Mouse (Mus musculus) heart, embryonic 15.5 days (tissue): ENCODE results near the gene Btrc. TPM values are rescaled to one million over a fixed set of nuclear protein-coding genes. Genes with fewer than 3 reads are reported as not detected.
A peak's percentile ranks its signal among the peaks of the same experiment; 100 is the strongest.
"Not testable (repeated sequence)": the region's sequence is repeated elsewhere in the genome, so short reads cannot be mapped to it uniquely, and the experiment has no call there.

Experiments used
- ATAC-seq: fragments of 200-750 bp; cut with Nextera tagmentation; replicated peaks from 2 replicates; pipeline ENCODE4 v1.8.0; 2017; ENCODE audit warnings: low read depth, moderate TSS enrichment; ENCODE audit not compliant: insufficient number of reproducible peaks, insufficient read depth, low FRiP score
- H3K27ac ChIP-seq: fragments of 300-500 bp; sonication (generic); 2 replicates; pipeline ENCODE4 v1.5.1; 2015; ENCODE audit warnings: mild to moderate bottlenecking, inconsistent platforms
- H3K27me3 ChIP-seq: fragments of 300-500 bp; sonication (generic); 2 replicates; pipeline ENCODE4 v1.6.1; 2015; ENCODE audit warnings: inconsistent platforms
- H3K36me3 ChIP-seq: fragments of 300-500 bp; sonication (generic); 2 replicates; pipeline ENCODE4 v1.6.1; 2015; ENCODE audit warnings: mild to moderate bottlenecking, inconsistent platforms
- H3K4me1 ChIP-seq: fragments of 300-500 bp; sonication (generic); replicated peaks from 2 replicates; pipeline ENCODE4 v1.6.1; 2015; ENCODE audit warnings: inconsistent platforms
- H3K4me2 ChIP-seq: fragments of 300-500 bp; sonication (generic); 2 replicates; pipeline ENCODE4 v1.6.1; 2015; ENCODE audit warnings: inconsistent platforms, mild to moderate bottlenecking, moderate library complexity
- H3K4me3 ChIP-seq: fragments of 300-500 bp; sonication (generic); 2 replicates; pipeline ENCODE4 v1.5.1; 2015; ENCODE audit warnings: mild to moderate bottlenecking, inconsistent platforms
- H3K9ac ChIP-seq: fragments of 300-500 bp; sonication (generic); 2 replicates; pipeline ENCODE4 v1.6.1; 2015; ENCODE audit warnings: mild to moderate bottlenecking, inconsistent platforms
- H3K9me3 ChIP-seq: fragments of 300-500 bp; sonication (generic); replicated peaks from 2 replicates; pipeline ENCODE4 v1.6.1; 2016; ENCODE audit warnings: inconsistent platforms
- WGBS: fragments of 180-500 bp; shearing (Covaris S2); methylation state at CpG from one replicate; pipeline ENCODE4 v1.1.7; 2015; ENCODE audit warnings: mixed read lengths; 5-methylcytosine and 5-hydroxymethylcytosine counted together
- polyA plus RNA-seq: library from polyadenylated mRNA; unstranded; fragments of >200 nt; fragmentation: Nextera tagmentation; extraction: Ambion mirVana; gene quantifications from 2 replicates; pipeline ENCODE4 v1.2.1, GENCODE M21; 2015

The Btrc gene
- polyA plus RNA-seq, 1 experiment from 2014 or later = 26.7 TPM

DNA sequence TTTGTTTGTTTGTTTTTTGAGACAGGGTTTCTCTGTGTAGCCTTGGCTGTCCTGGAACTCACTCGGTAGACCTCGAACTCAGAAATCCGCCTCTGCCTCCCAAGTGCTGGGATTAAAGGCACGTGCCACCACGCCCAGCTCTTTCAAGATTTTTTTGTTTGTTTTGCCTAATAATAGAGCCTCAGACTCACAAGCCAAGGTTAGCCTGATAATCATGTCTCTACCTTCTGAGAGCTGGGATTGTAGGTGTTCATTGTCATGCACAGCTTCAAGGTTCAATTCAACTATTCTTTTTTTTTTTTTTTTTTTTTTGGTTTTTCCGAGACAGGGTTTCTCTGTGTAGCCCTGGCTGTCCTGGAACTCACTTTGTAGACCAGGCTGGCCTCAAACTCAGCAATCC is 6.7 kb upstream of the Btrc start:
- not testable (repeated sequence) for H3K9me3 ChIP-seq, H3K4me1 ChIP-seq, H3K27me3 ChIP-seq, H3K4me3 ChIP-seq, H3K9ac ChIP-seq, H3K36me3 ChIP-seq, ATAC-seq, H3K4me2 ChIP-seq, H3K27ac ChIP-seq
- 82% methylated on average over 6 of the region's 6 CpGs for WGBS

DNA sequence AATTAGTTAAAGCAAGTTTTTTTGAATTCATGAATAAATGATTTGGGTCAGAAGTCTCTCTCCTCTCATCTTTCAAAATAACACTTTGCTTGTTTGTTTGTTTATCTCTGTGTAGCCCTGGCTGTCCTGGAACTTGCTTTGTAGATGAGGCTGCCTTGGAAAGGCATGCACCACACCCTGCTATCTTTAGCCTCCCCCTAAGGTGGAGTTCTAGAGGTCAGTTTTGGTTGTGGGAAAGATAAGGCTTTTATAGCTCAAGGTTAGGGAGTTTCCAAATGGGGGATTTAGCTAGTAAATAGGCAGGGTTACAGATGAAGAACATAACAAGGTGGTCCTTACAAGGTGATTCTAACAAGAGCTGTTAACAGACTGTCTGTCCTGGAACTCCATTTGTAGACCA is 3.0 kb upstream of the Btrc start:
- no peaks in the 10 kb centered on the region for H3K27me3 ChIP-seq
- no peak overlapping the region for H3K4me2 ChIP-seq
- no peak overlapping the region for H3K27ac ChIP-seq
- H3K4me3 ChIP-seq = no peak overlapping the region
- H3K4me1 ChIP-seq = peaks cover 11% of the 10 kb centered on the region
- no peak for ATAC-seq
- H3K36me3 ChIP-seq = no peaks in the 10 kb centered on the region
- H3K9me3 ChIP-seq = no peaks in the 10 kb centered on the region
- H3K9ac ChIP-seq = no peak overlapping the region

DNA sequence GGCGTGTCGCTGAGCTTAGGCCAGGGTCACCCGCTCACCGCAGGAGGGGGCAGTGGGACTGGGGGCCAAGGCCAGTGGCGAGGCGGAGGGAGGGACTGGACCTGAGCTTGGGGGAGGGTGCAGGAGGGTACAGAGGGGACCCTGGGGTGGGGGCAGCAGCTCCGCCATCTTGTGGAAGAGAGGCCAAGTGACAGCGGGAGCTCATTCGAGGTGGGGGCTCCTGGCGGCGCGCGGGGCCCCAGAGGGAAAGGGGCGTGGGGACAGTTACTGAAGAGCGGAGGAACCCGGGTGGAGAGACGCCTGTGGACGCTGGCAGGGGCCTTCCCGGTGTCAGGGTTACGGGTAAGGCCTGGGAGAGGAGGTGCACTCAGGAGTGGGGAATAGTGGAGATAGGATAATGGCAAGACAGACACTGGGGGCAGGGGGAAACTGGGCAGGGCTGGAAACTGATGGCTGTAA is 428 bp downstream of the Btrc start:
- under 1% methylated on average over 20 of the region's 20 CpGs for WGBS
- H3K36me3 ChIP-seq = peaks cover 4% of the 10 kb centered on the region; the same call in 1 of the 2 replicates
- no peaks in the 10 kb centered on the region for H3K9me3 ChIP-seq
- ATAC-seq = peak; percentile 79
- no peaks in the 10 kb centered on the region for H3K27me3 ChIP-seq
- H3K4me1 ChIP-seq = peaks cover 11% of the 10 kb centered on the region
- peak overlapping the region; percentile 94 for H3K27ac ChIP-seq
- peak overlapping the region; percentile 84 for H3K4me3 ChIP-seq
- peak overlapping the region; percentile 78 for H3K4me2 ChIP-seq
- H3K9ac ChIP-seq = peak overlapping the region; percentile 85

DNA sequence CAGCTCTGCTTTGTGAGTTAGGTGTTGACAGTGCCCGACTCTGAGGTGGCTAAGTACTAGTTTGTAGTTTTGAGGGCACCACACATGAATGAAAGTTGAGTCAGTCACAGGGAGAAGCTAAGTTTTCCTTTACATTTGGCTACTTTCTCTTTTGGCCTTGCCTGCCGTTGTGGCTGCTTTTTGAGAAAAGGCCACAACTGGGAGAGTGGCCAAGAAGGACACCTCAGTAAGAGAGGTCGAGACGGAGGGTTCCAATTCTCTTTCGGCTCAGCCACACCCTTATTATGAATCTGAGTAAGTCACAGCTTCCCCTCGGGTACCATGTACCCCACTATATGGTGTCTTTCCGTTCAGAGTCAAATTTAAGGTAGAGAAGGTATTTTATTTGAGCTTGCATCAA is 3.1 kb downstream of the Btrc start:
- Histone ChIP-seq H3K4me2 (no peak overlapping the region), H3K9ac (no peak overlapping the region), H3K27ac (no peak overlapping the region), H3K4me1 (peaks cover 13% of the 10 kb centered on the region), H3K4me3 (no peak overlapping the region), H3K9me3 (no peaks in the 10 kb centered on the region), H3K27me3 (no peaks in the 10 kb centered on the region), H3K36me3 (peaks cover 4% of the 10 kb centered on the region; the same call in 1 of the 2 replicates)
- WGBS = 74% methylated on average over 7 of the region's 7 CpGs
- ATAC-seq = no peak

DNA sequence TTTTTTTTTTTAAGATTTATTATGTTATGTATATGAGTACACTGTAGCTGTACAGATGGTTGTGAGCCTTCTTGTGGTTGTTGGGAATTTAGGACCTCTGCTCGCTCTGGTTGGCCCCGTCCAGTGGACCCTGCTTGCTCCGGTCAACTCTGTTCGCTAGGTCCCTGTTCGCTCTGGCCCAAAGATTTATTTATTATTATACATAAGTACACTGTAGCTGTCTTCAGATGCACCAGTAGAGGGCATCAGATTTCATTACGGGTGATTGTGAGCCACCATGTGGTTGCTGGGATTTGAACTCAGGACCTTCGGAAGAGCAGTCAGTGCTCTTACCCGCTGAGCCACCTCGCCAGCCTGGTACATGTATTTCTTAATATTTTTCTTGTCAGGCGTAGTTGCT is 21.3 kb downstream of the Btrc start:
- H3K27me3 ChIP-seq, H3K4me1 ChIP-seq, H3K9me3 ChIP-seq, ATAC-seq, H3K27ac ChIP-seq, H3K4me2 ChIP-seq, H3K4me3 ChIP-seq, H3K9ac ChIP-seq: not testable (repeated sequence)
- WGBS = 96% methylated on average over 10 of the region's 10 CpGs
- H3K36me3 ChIP-seq = peaks cover 16% of the 10 kb centered on the region

DNA sequence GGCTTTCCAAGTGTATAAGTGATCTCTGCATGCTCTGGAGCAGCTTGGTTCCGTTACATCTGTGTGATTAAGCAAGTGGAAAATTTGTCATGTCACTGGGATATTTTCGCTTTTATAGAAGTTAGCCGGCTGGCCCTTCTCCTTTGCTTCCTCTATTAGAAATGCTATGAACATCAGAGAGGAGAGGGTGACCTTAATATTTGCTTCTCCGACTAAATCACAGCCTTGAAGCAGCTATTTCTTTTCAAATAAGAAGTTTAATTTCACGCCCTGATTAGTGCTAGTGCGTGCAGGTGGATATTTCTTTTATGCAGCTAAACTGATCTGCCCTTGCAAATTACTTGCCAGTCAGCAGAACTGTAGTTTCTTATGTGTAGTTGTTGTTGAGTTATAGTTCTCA is 25.0 kb downstream of the Btrc start:
- Histone ChIP-seq H3K27me3 (no peaks in the 10 kb centered on the region), H3K4me1 (peaks cover 10% of the 10 kb centered on the region), H3K4me2 (no peak overlapping the region), H3K4me3 (no peak overlapping the region), H3K27ac (no peak overlapping the region), H3K9me3 (no peaks in the 10 kb centered on the region), H3K36me3 (peaks cover 11% of the 10 kb centered on the region), H3K9ac (no peak overlapping the region)
- no peak for ATAC-seq
- 82% methylated on average over 6 of the region's 6 CpGs for WGBS

DNA sequence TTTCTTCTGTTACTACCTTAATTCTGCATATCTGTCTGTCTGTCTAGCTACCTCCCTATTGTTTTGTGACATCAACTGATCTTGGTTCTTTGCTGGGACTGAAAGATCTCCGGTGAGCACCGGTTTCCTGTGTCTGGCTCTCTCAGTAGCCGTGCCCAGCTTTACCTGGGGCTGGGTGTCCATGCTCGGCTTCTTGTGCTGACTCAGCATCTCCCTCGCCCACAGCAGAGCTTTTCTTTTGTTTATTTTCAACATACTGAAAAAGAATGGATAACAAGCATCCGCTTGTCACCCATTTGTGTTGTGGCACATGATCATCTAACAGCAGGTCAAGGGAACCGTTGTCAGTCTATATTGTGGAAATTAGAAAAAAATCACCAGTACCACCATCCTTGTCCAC is 30.5 kb downstream of the Btrc start:
- Histone ChIP-seq H3K4me2 (no peak overlapping the region), H3K36me3 (no peaks in the 10 kb centered on the region), H3K4me3 (no peak overlapping the region), H3K9me3 (no peaks in the 10 kb centered on the region), H3K4me1 (peaks cover 10% of the 10 kb centered on the region), H3K27ac (no peak overlapping the region), H3K9ac (no peak overlapping the region), H3K27me3 (no peaks in the 10 kb centered on the region)
- ATAC-seq = no peak
- WGBS = 83% methylated on average over 7 of the region's 7 CpGs

DNA sequence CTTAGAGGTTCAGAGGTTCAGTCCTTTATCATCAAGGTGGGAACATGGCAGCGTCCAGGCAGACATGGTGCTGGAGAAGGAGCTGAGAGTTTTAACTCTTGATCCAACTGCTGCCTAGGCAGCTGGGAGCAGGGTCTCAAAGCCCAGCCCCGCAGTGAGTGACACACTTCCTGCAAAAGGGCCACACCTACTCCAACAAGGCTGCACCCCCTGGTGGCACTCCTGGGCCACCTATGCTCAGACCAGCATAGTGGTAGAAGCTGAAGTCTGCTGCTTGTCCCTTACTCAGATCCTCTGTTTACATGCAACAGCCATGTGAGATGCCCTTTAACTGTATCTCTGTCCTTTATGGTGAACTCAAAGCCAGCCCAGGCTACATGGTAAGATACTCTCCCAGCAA is 47.5 kb downstream of the Btrc start:
- Histone ChIP-seq H3K9ac (no peak overlapping the region), H3K4me2 (no peak overlapping the region), H3K27me3 (no peaks in the 10 kb centered on the region), H3K27ac (no peak overlapping the region), H3K4me3 (no peak overlapping the region), H3K4me1 (peaks cover under 1% of the 10 kb centered on the region; the same call in 1 of the 2 replicates), H3K36me3 (no peaks in the 10 kb centered on the region), H3K9me3 (no peaks in the 10 kb centered on the region)
- no peak for ATAC-seq
- WGBS = 63% methylated on average over 2 of the region's 2 CpGs

DNA sequence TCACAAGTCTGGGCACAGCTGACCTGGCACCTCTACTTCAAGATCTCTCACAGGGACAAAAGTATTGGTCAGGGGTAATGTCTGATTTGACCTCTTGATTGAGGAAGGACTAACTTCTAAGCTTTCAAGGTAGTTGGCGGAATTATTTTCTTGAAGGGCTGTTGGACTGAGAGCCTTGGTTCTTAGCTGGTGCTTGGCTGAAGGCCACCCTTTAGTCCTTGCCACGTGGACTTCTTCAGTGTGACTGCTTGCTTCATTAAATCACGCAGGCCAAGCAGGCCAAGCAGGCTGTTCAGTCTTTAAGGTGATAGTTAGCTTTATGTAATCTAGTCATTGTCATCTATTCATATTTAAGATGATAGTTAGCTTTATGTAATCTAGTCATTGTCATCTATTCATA is 49.2 kb downstream of the Btrc start:
- Histone ChIP-seq H3K9ac (no peak overlapping the region), H3K4me2 (no peak overlapping the region), H3K9me3 (no peaks in the 10 kb centered on the region), H3K27me3 (no peaks in the 10 kb centered on the region), H3K27ac (no peak overlapping the region), H3K36me3 (no peaks in the 10 kb centered on the region), H3K4me3 (no peak overlapping the region), H3K4me1 (no peaks in the 10 kb centered on the region)
- WGBS = 88% methylated on average over 3 of the region's 3 CpGs
- no peak for ATAC-seq

DNA sequence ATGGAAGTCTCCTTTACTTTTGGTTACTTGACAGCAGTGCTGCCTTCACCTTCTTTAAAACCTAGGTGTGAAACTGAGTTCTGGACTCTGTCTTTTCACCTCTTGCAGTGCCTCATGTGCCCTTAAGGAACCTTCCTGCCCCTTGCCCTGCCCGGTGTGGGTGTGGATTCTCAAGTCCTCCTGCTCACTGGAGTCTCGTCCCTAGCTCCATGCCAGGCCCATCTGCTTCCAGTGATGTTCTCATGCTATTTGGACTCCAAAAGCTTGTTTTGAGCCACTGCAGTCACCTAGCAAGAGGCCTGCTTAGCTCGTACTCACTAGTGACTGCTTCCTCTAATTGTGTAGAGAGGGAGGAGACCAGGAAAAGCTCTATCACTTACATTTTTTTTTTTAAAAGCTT is 50.4 kb downstream of the Btrc start:
- no peak overlapping the region for H3K4me2 ChIP-seq
- 78% methylated on average over 3 of the region's 3 CpGs for WGBS
- no peak for ATAC-seq
- H3K4me1 ChIP-seq = no peaks in the 10 kb centered on the region
- no peaks in the 10 kb centered on the region for H3K27me3 ChIP-seq
- H3K36me3 ChIP-seq = no peaks in the 10 kb centered on the region
- no peaks in the 10 kb centered on the region for H3K9me3 ChIP-seq
- H3K9ac ChIP-seq = no peak overlapping the region
- no peak overlapping the region for H3K4me3 ChIP-seq
- H3K27ac ChIP-seq = no peak overlapping the region

DNA sequence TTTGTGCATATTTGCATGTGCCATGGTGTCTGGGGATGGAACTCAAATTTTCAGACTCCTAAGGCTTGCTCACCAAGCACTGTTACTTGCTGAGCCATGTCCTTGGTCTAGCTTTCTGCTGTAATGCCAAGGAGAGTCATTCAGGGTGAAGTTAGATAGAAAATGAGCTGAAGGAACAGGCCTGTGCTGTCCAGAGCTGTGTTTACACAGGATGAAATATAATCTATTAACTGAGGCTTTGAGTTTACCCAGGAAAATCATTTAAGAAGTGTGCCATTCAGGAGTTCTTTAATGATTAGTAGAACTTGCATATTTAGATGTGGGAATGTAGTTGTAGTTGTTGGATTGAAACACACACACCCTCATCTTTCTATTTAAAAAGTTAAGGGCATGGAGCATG is 54.1 kb downstream of the Btrc start:
- Histone ChIP-seq H3K9ac (no peak overlapping the region), H3K4me3 (no peak overlapping the region), H3K27ac (no peak overlapping the region), H3K4me2 (no peak overlapping the region), H3K27me3 (no peaks in the 10 kb centered on the region), H3K36me3 (no peaks in the 10 kb centered on the region), H3K4me1 (peaks cover 7% of the 10 kb centered on the region; the same call in 1 of the 2 replicates), H3K9me3 (no peaks in the 10 kb centered on the region)
- no peak for ATAC-seq

DNA sequence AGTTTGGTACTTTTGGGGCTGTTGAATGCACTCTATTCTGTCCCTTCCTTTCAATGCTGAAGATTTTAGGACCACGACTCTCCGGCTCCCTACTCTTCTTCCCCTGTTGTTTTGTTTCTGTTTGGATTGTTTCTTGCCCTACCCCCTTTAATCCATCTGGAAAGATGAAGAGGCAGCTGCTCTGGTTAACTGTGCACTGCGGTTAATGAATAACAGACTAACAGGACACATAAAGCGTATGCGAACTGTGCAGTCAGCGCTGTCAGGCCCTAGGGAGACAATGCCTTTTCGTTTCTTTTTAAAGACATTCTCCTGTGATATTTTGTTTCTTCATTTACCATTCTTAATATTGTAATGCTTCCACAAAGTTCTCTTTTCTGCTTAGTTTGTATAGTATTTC is 58.7 kb downstream of the Btrc start:
- Histone ChIP-seq H3K4me2 (no peak overlapping the region), H3K27ac (no peak overlapping the region), H3K4me3 (no peak overlapping the region), H3K36me3 (peaks cover 6% of the 10 kb centered on the region; the same call in 1 of the 2 replicates), H3K27me3 (no peaks in the 10 kb centered on the region), H3K9ac (no peak overlapping the region), H3K9me3 (no peaks in the 10 kb centered on the region), H3K4me1 (peaks cover 7% of the 10 kb centered on the region; the same call in 1 of the 2 replicates)
- 85% methylated on average over 7 of the region's 7 CpGs for WGBS
- no peak for ATAC-seq
